Mouse (Mus musculus) intestine, postnatal 0 days (tissue): Measurements from ENCODE around the gene Actn4. TPM values are rescaled to one million over a fixed set of nuclear protein-coding genes. Genes with fewer than 3 reads are reported as not detected.

Experiments
- ATAC-seq: fragments of 200-750 bp; cut with Nextera tagmentation; 2 replicates; pipeline ENCODE4 v1.8.0; 2017; ENCODE audit warnings: mild to moderate bottlenecking, moderate TSS enrichment, moderate library complexity
- H3K27ac ChIP-seq: fragments of 300-500 bp; sonication (generic); 2 replicates; pipeline ENCODE4 v1.5.1; 2014; ENCODE audit warnings: mild to moderate bottlenecking, low read depth, low read length, moderate library complexity
- H3K27me3 ChIP-seq: fragments of 300-500 bp; sonication (generic); replicated peaks from 2 replicates; pipeline ENCODE4 v1.6.1; 2014; ENCODE audit warnings: low read length, mixed read lengths; ENCODE audit not compliant: control insufficient read depth, insufficient read depth
- H3K36me3 ChIP-seq: fragments of 300-500 bp; sonication (generic); 2 replicates; pipeline ENCODE4 v1.6.1; 2014; ENCODE audit warnings: mild to moderate bottlenecking, moderate library complexity; ENCODE audit not compliant: control insufficient read depth, insufficient read depth
- H3K4me1 ChIP-seq: fragments of 300-500 bp; sonication (generic); replicated peaks from 2 replicates; pipeline ENCODE4 v1.6.1; 2014; ENCODE audit warnings: antibody characterized with exemption, low read length, mixed read lengths; ENCODE audit not compliant: control insufficient read depth, insufficient read depth
- H3K4me2 ChIP-seq: fragments of 300-500 bp; sonication (generic); replicated peaks from 2 replicates; pipeline ENCODE4 v1.6.1; 2014; ENCODE audit warnings: low read depth, mild to moderate bottlenecking, moderate library complexity
- H3K4me3 ChIP-seq: fragments of 300-500 bp; sonication (generic); 2 replicates; pipeline ENCODE4 v1.5.1; 2014; ENCODE audit warnings: low read depth, low read length
- H3K9ac ChIP-seq: fragments of 300-500 bp; sonication (generic); 2 replicates; pipeline ENCODE4 v1.6.1; 2014; ENCODE audit warnings: mild to moderate bottlenecking, low read depth, low read length
- H3K9me3 ChIP-seq: fragments of 300-500 bp; sonication (generic); 2 replicates; pipeline ENCODE4 v1.6.1; 2016; ENCODE audit warnings: mixed run types; ENCODE audit not compliant: control insufficient read depth
- CTCF ChIP-seq: sonication (generic); IDR thresholded peaks from 2 replicates; pipeline ENCODE4 v1.5.1; 2016; ENCODE audit warnings: low read depth, mild to moderate bottlenecking, control low read depth, antibody characterized with exemption, moderate library complexity
- WGBS: fragments of 180-500 bp; shearing (Covaris S2); extraction: QIAGEN DNeasy Blood & Tissue Kit; methylation state at CpG from one replicate; pipeline ENCODE4 v1.1.7; 2014; 5-methylcytosine and 5-hydroxymethylcytosine counted together
- polyA plus RNA-seq: library from polyadenylated mRNA; unstranded; fragments of >200 nt; fragmentation: Nextera tagmentation; extraction: Ambion mirVana; gene quantifications from 2 replicates; pipeline ENCODE4 v1.2.1, GENCODE M21; 2015

Gene Actn4
- polyA plus RNA-seq, 1 experiment from 2014 or later, result 293 TPM

DNA sequence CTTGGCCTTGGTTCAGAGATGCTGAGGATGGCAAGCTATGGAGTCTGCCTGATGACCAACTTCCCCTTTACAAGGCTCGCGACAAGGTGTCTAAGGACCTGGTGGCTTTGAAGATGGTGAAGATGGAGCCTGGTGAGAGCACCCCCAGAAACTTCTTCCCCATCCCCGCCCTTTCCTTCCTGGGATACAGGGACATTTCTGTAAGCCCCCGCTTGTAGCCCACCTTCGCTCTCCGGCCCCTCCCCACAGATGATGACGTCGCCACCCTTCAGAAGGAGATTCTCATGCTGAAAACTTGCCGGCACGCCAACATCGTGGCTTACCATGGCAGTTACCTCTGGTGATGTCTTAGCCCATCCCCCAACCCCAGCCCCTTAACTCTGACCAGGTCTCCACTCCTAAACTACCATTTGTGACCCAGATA, 21.0 kb upstream of the Actn4 start:
- Histone ChIP-seq H3K4me1 (peaks cover 5% of the 10 kb centered on the region; the same call in 1 of the 2 replicates), H3K4me2 (peak overlapping the region; percentile 85; the same call in 1 of the 2 replicates), H3K27me3 (no peaks in the 10 kb centered on the region), H3K4me3 (no peak overlapping the region), H3K9ac (peak overlapping the region; percentile 57; the same call in 1 of the 2 replicates), H3K36me3 (peaks cover 14% of the 10 kb centered on the region), H3K9me3 (no peaks in the 10 kb centered on the region), H3K27ac (no peak overlapping the region)
- no peak for TF ChIP-seq CTCF
- no peak for ATAC-seq
- WGBS, result 70% methylated on average over 11 of the region's 11 CpGs

DNA sequence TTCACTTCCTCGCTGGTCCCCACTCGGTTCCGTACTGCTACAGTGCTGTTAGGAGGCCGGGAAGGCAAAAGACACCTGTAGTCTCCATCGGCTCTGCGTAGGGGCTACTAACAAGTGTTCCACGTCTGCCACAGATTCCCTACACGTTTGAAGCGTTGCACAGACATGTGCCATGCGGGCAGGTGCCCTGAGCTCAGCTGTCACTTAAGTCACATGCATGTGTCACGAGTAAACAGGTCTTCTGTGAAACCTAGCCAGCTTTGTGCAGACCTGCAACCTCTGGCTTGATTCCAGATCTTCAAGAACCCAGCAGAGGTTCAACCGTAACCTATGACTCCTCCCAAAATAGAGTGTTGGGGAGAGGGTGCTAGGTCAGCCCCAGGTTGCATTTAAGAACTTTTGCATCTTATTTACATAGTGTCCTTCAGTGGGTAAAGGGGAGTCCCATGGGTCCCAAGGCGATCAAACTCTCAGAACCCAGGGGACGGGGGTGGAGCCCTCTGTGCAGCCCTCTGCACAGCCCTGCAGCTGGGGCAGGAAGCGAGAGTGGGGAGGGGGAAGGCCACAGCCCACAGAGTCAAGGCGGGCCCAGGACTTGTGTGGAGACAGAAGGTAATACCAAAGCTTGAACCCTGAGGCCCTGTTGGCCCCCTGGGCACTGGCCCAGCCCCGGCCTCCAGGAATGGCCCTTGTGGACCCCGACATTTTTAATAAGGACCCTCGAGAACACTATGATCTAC, 20.3 kb upstream of the Actn4 start:
- H3K36me3 ChIP-seq, result peaks cover 21% of the 10 kb centered on the region
- H3K4me3 ChIP-seq, result peak overlapping the region; percentile 71
- peak overlapping the region; percentile 85 for H3K4me2 ChIP-seq
- 13% methylated on average over 19 of the region's 19 CpGs for WGBS
- H3K9me3 ChIP-seq, result no peaks in the 10 kb centered on the region
- H3K9ac ChIP-seq, result peak overlapping the region; percentile 57; the same call in 1 of the 2 replicates
- H3K27me3 ChIP-seq, result no peaks in the 10 kb centered on the region
- H3K27ac ChIP-seq, result peak overlapping the region; percentile 72; the same call in 1 of the 2 replicates
- ATAC-seq, result peak; percentile 29
- TF ChIP-seq CTCF, result no peak
- peaks cover 5% of the 10 kb centered on the region; the same call in 1 of the 2 replicates for H3K4me1 ChIP-seq

DNA sequence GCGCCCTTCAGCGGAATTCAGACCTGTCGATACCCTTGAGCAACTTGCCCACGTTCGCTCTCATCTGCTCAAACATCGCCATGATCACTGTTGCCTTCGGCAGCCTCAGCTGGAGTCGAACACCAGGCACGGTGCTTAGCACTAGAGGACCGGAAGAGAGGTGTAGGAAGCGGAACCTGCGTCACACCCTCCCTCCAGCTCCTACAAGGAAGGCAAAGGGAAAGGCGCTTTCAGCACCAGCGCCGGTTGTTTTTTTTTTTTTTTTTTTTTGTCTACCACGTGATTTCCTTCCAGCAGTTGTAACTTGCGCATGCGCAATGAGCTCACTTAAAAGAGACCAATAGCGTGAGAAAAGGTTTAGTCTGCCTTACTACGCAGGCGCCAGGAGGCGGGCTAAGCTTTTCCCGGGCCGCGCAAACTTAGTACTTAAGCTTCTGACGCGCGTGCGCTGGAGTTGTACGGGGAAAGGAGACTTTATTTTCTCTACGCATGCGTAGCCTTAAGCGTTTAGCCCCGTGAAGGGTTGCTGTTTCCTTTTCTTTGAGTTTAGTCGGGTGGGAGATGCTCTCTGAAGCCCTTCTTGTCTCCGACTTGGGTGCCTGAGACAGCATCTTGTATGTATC, 19.6 kb upstream of the Actn4 start, which contains the start of the genes Eif3k and Map4k1:
TSS of gene Eif3k (minus strand) at position 214 of the 623 bp plus-strand sequence.
TSS of gene Map4k1 (plus strand) at position 400 of the 623 bp plus-strand sequence.
- peak within 1 kb of the TSS; percentile 71 for H3K4me3 ChIP-seq
- H3K4me1 ChIP-seq, result peaks cover 5% of the 10 kb centered on the region; the same call in 1 of the 2 replicates
- H3K4me2 ChIP-seq, result peak within 1 kb of the TSS; percentile 85
- H3K9ac ChIP-seq, result peak within 1 kb of the TSS; percentile 60
- no peaks in the 10 kb centered on the region for H3K9me3 ChIP-seq
- no peaks in the 10 kb centered on the region for H3K27me3 ChIP-seq
- under 1% methylated on average over 36 of the region's 36 CpGs for WGBS
- TF ChIP-seq CTCF, result peak; percentile 10; the same call in 1 of the 2 replicates
- H3K36me3 ChIP-seq, result peaks cover 28% of the 10 kb centered on the region
- peak within 1 kb of the TSS; percentile 76 for H3K27ac ChIP-seq
- peak; percentile 95 for ATAC-seq

DNA sequence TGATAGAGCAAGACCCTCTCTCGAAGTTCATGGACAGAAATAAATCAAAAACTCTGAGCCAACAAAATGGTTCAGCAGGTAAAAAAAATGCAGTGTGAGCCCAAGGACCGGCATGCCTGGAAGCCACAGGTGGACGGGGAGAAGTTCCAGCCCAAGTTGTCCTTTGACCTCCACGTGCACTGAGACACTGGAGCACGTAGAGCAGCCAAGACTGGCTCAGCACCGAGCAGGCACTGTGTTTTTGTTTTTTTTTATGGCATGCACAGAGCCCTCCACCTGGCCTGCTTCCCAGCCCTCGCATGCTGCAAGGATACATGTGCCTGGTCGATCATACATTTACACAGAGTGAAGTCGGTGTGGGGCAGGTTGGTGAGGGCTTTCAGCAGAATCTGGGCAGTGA, 15.4 kb upstream of the Actn4 start:
- TF ChIP-seq CTCF, result no peak
- Histone ChIP-seq H3K9me3 (no peaks in the 10 kb centered on the region), H3K36me3 (peaks cover 53% of the 10 kb centered on the region), H3K27ac (no peak overlapping the region; the same call in 1 of the 2 replicates), H3K4me1 (peaks cover 2% of the 10 kb centered on the region; the same call in 1 of the 2 replicates), H3K4me2 (no peak overlapping the region), H3K27me3 (no peaks in the 10 kb centered on the region), H3K9ac (no peak overlapping the region), H3K4me3 (no peak overlapping the region)
- 66% methylated on average over 9 of the region's 9 CpGs for WGBS
- no peak for ATAC-seq

DNA sequence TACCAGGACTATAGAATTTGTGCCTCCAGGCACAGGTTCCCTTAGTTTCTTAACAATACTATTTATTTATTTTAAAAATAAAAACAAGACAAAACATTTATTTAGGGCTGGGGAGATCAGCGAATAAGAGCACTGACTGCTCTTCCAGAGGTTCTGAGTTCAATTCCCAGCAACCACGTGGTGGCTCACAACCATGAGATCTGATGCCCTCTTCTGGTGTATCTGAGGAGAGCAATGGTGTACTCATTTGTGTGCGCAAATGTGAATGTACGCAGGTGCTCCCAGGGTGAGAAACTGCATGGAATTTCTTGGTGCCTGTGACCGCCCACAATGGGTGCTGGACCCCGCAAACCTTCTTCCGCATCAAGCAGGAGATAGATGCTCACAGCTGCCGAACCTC, 10.9 kb upstream of the Actn4 start:
- Histone ChIP-seq H3K36me3 (peaks cover 44% of the 10 kb centered on the region), H3K27me3 (no peaks in the 10 kb centered on the region), H3K4me3 (no peak overlapping the region), H3K9ac (no peak overlapping the region), H3K4me1 (0 out of 2 replicates have a peak, but pooled peaks cover 6% of the 10 kb centered on the region), H3K27ac (no peak overlapping the region), H3K4me2 (no peak overlapping the region), H3K9me3 (no peaks in the 10 kb centered on the region)
- WGBS, result 81% methylated on average over 8 of the region's 8 CpGs
- peak; percentile 57 for TF ChIP-seq CTCF
- no peak for ATAC-seq

DNA sequence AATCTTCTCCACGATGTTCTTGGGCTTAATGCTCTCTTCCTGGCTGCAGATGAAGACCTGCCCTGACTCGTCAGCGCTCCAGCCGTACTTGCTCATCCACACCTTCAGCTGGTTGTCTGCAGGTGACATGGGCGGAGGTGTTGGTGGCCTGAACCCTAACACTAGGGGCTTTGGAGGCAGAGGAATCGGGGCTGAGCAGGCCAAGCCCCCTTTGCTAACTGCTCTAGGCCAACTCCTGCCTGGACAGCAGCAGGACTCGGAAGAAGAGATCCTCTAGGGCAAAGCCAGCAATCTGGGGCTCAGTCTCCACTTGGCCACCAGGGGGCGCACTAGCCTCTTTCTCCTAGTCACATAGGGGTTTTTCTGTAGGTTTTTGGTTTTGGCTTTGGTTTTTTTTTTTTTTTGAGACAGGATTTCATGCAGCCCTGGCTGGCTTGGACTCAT, 10.4 kb upstream of the Actn4 start:
- peak overlapping the region; percentile 95 for H3K27ac ChIP-seq
- H3K9me3 ChIP-seq, result no peaks in the 10 kb centered on the region
- H3K27me3 ChIP-seq, result no peaks in the 10 kb centered on the region
- H3K4me2 ChIP-seq, result no peak overlapping the region
- H3K4me1 ChIP-seq, result 0 out of 2 replicates have a peak, but pooled peaks cover 6% of the 10 kb centered on the region
- peak; percentile 82 for TF ChIP-seq CTCF
- no peak overlapping the region for H3K4me3 ChIP-seq
- WGBS, result 71% methylated on average over 8 of the region's 8 CpGs
- peaks cover 39% of the 10 kb centered on the region for H3K36me3 ChIP-seq
- ATAC-seq, result no peak
- H3K9ac ChIP-seq, result no peak overlapping the region
